Mouse (Mus musculus) thymus, adult 2 months (tissue): ENCODE measurements around the gene Zdhhc18. TPM values are rescaled to one million over a fixed set of nuclear protein-coding genes. Genes with fewer than 3 reads are reported as not detected.

ENCODE experiments used
- DNase-seq: peaks from one replicate; pipeline ENCODE4 v3.0.0; 2021
- H3K27ac ChIP-seq: fragments of 200-500 bp; 2 replicates; pipeline ENCODE4 v1.5.1; 2012; ENCODE audit warnings: low read length, control low read depth; ENCODE audit not compliant: control insufficient read depth, insufficient read depth
- H3K27me3 ChIP-seq: fragments of 200-500 bp; 2 replicates; pipeline ENCODE4 v1.6.1; 2012; ENCODE audit warnings: mild to moderate bottlenecking, low read length, moderate library complexity, mixed read lengths; ENCODE audit not compliant: control insufficient read depth, insufficient read depth
- H3K36me3 ChIP-seq: fragments of 200-500 bp; 2 replicates; pipeline ENCODE4 v1.6.1; 2012; ENCODE audit warnings: mild to moderate bottlenecking, low read length, moderate library complexity; ENCODE audit not compliant: control insufficient read depth, insufficient read depth
- H3K4me1 ChIP-seq: fragments of 200-500 bp; replicated peaks from 2 replicates; pipeline ENCODE4 v1.6.1; 2012; ENCODE audit warnings: low read length; ENCODE audit not compliant: control insufficient read depth, insufficient read depth
- H3K4me3 ChIP-seq: fragments of 200-500 bp; 2 replicates; pipeline ENCODE4 v1.5.1; 2012; ENCODE audit warnings: mild to moderate bottlenecking, low read length, control low read depth, moderate library complexity; ENCODE audit not compliant: control insufficient read depth, insufficient read depth
- CTCF ChIP-seq: fragments of 200-500 bp; IDR thresholded peaks from 2 replicates; pipeline ENCODE4 v1.5.1; 2012; ENCODE audit warnings: mild to moderate bottlenecking, control low read depth, low read length, moderate library complexity, borderline replicate concordance; ENCODE audit not compliant: control insufficient read depth, poor library complexity, insufficient read depth; ENCODE audit errors: extremely low read depth
- POLR2A ChIP-seq: fragments of 200-500 bp; IDR thresholded peaks from 2 replicates; pipeline ENCODE4 v1.6.1; 2012; ENCODE audit warnings: mild to moderate bottlenecking, low read length, control low read depth, moderate library complexity; ENCODE audit not compliant: control insufficient read depth, poor library complexity, insufficient read depth; ENCODE audit errors: extremely low read depth
- WGBS: fragments of 180-500 bp; shearing (Covaris S2); methylation state at CpG from one replicate; pipeline ENCODE4 v1.1.7; 2018; 5-methylcytosine and 5-hydroxymethylcytosine counted together
- polyA plus RNA-seq: library from polyadenylated mRNA; depleted of rRNA; stranded (reverse); fragments of >200 nt; gene quantifications from 2 replicates; pipeline ENCODE4 v1.2.3, GENCODE M21; 2012

Gene Zdhhc18
- polyA plus RNA-seq, 1 experiment, result 150 TPM

DNA sequence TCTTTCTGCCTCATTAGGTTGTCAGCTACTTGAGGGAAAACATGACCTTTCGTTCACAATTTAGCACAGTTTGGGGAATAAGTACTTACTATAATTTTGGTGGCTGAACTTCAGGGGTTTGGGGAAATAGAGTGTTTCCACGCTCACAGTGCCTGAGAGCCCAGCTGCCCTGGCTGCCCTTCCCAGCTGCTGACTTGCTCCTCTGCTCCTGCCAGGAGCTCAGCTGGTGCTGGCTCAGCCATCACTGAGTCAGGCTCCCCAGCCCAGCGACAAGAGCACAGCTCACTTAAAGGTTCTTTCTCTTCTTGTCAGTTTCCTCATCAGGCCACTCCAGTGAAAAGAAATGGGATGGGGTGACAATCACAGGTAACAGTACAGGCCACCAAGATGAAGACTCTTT is 18.6 kb upstream of the Zdhhc18 start:
- Histone ChIP-seq H3K27ac (no peak overlapping the region), H3K4me1 (peaks cover 14% of the 10 kb centered on the region), H3K27me3 (no peaks in the 10 kb centered on the region), H3K36me3 (no peaks in the 10 kb centered on the region), H3K4me3 (no peak overlapping the region)
- WGBS, result 82% methylated on average over 3 of the region's 3 CpGs
- TF ChIP-seq POLR2A (no peak), CTCF (no peak)
- no peak for DNase-seq

DNA sequence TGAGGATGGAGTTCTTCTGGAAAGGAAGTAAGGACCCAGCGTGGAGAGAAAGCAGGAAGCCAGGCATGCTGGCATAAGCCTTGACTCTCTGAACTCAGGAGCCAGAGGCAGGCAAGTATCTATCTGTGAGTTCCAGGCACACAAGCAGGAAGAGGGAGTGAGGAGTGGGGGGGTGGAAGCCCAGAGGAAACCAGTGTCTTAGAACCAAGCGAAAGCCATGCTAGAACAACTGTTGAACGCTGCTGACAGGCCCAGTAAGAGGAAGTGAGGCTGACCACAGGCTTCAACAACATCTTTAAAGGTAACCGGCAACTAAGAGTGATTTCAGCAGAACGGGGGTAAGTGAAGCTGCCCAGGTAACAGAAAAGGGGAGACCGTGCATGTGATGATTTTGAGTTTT is 16.2 kb upstream of the Zdhhc18 start:
- H3K27me3 ChIP-seq, result no peaks in the 10 kb centered on the region
- TF ChIP-seq CTCF, result no peak
- no peak for TF ChIP-seq POLR2A
- WGBS, result 18% methylated on average over 6 of the region's 6 CpGs
- H3K4me1 ChIP-seq, result peaks cover 8% of the 10 kb centered on the region
- H3K36me3 ChIP-seq, result peaks cover 3% of the 10 kb centered on the region; the same call in 1 of the 2 replicates
- no peak overlapping the region for H3K4me3 ChIP-seq
- H3K27ac ChIP-seq, result no peak overlapping the region; the same call in 1 of the 2 replicates
- no peak for DNase-seq

DNA sequence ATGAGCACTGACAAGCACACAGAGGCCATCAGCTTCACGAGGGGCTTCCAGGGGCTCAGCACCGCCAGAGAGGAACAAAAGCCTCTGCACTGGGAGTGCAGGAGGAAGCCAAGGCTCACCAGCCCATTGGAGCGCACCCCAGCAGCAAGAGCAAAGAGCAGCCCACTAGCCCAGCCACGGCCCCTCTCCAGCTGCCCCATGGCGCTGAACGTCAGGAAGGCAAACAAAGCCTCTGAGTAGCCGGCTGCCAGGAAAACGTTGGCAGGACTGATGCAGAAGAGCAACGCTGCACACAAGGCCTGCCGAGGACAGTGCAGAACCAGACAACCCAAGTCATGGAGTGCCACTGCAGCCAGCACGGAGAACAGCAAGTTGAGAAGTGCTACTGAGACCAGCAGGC is 15.2 kb upstream of the Zdhhc18 start:
- H3K4me3 ChIP-seq, result no peak overlapping the region
- 75% methylated on average over 11 of the region's 11 CpGs for WGBS
- no peak overlapping the region for H3K27ac ChIP-seq
- H3K36me3 ChIP-seq, result peaks cover 3% of the 10 kb centered on the region; the same call in 1 of the 2 replicates
- TF ChIP-seq CTCF (no peak), POLR2A (no peak)
- DNase-seq, result no peak
- H3K27me3 ChIP-seq, result no peaks in the 10 kb centered on the region
- H3K4me1 ChIP-seq, result peaks cover 16% of the 10 kb centered on the region

DNA sequence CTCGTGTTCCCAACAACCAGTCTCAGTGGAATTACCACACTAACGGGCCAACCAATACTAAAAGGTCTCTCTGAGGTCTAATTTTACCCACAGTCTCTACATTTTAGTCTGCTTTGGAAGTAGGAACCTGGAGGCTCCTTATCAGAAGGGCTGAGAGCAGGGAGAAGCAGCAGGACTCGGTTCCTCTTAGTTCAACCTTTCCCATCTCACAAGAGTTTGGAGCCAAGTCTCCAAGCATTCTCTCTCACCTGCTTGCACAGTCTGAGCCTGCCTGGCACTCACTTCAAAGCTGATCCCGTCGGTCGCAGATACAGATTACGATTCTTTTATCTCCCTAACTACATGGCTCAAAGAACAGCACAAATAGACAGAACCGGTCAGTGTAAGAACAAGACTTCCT is 13.0 kb upstream of the Zdhhc18 start:
- Histone ChIP-seq H3K4me1 (peaks cover 33% of the 10 kb centered on the region), H3K36me3 (peaks cover 3% of the 10 kb centered on the region; the same call in 1 of the 2 replicates), H3K27ac (no peak overlapping the region), H3K27me3 (no peaks in the 10 kb centered on the region), H3K4me3 (no peak overlapping the region)
- TF ChIP-seq CTCF (no peak), POLR2A (no peak)
- WGBS, result 90% methylated on average over 8 of the region's 8 CpGs
- DNase-seq, result no peak

DNA sequence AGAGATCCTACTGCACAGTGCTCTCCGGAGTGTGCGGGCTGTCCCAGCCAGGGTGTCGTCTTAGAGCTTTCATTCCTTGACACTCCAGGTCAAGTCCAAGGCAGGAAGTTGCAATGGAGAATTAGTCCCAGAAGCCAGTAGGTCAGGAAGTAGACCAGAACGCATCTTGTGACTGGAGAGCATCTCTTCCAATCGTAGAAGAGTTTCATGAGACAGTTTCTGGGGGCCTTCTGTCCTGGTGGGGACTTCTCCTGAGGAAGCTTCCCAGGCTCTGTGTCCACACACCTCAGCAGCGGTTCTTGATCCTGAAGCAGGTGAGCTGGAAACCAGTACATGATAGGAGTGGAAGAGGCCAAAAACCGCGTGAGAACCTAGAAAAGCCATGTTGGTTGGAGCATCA is 12.5 kb upstream of the Zdhhc18 start:
- 97% methylated on average over 8 of the region's 8 CpGs for WGBS
- TF ChIP-seq POLR2A (no peak), CTCF (no peak)
- Histone ChIP-seq H3K36me3 (peaks cover 3% of the 10 kb centered on the region; the same call in 1 of the 2 replicates), H3K4me3 (no peak overlapping the region), H3K27me3 (no peaks in the 10 kb centered on the region), H3K27ac (no peak overlapping the region), H3K4me1 (peaks cover 33% of the 10 kb centered on the region)
- DNase-seq, result no peak

GRCm38 (mm10) chr4:133660193-133661155 is 10.5 kb upstream of the Zdhhc18 start:
- H3K4me3 ChIP-seq, result no peak overlapping the region
- H3K27me3 ChIP-seq, result no peaks in the 10 kb centered on the region
- peaks cover 3% of the 10 kb centered on the region; the same call in 1 of the 2 replicates for H3K36me3 ChIP-seq
- H3K4me1 ChIP-seq, result peaks cover 24% of the 10 kb centered on the region
- TF ChIP-seq POLR2A, result no peak
- no peak for TF ChIP-seq CTCF
- WGBS, result 45% methylated on average over 10 of the region's 10 CpGs
- peak overlapping the region; percentile 40 for H3K27ac ChIP-seq
- no peak for DNase-seq
